Mouse (Mus musculus): Measurements from ENCODE around the gene Dclk1. TPM values are rescaled to one million over a fixed set of nuclear protein-coding genes. Genes with fewer than 3 reads are reported as not detected.

Dclk1 gene
- polyA plus RNA-seq, 1 experiment, result 2.2 TPM

- Histone ChIP-seq H3K4me3 (ENCODE audit: insufficient read depth, poor library complexity, severe bottlenecking) (no peak overlapping the region), H3ac (ENCODE audit: control insufficient read depth, insufficient read length, low read depth) (no peak overlapping the region), H3K27me3 (ENCODE audit: control insufficient read depth, insufficient read depth, insufficient read length) (no peaks in the 10 kb centered on the region), H3K79me2 (ENCODE audit: control insufficient read depth, insufficient read depth) (no peaks in the 10 kb centered on the region), H3K36me3 (ENCODE audit: control insufficient read depth, insufficient read depth) (no peaks in the 10 kb centered on the region), H3K79me3 (ENCODE audit: low read depth) (no peaks in the 10 kb centered on the region)
- TF ChIP-seq MAX (IDR thresholded peaks at IDR 0.05), result no peak
- TF ChIP-seq FOSL1 (IDR thresholded peaks at IDR 0.05; ENCODE audit: insufficient read depth, low read length, poor library complexity, severe bottlenecking), result no peak
- no peak for TF ChIP-seq MYOD1 (IDR thresholded peaks at IDR 0.05; ENCODE audit: control insufficient read depth, insufficient read length, low read depth)
- TF ChIP-seq CEBPB (IDR thresholded peaks at IDR 0.05; ENCODE audit: low read depth), result no peak
- no peak for TF ChIP-seq USF1 (IDR thresholded peaks at IDR 0.05; ENCODE audit: low read depth)
Observed at GRCm38 (mm10) chr3:55524491-55525195, 282.5 kb downstream of the Dclk1 start.

GRCm38 (mm10) chr3:55526470-55526869 is 284.3 kb downstream of the Dclk1 start:
- TF ChIP-seq MYOG (IDR thresholded peaks at IDR 0.05; ENCODE audit: control insufficient read depth, extremely low read depth, insufficient read length) (no peak), CEBPB (IDR thresholded peaks at IDR 0.05; ENCODE audit: low read depth) (no peak), CTCF (IDR thresholded peaks at IDR 0.05; ENCODE audit: control insufficient read depth, insufficient read depth, insufficient read length) (no peak), MAX (IDR thresholded peaks at IDR 0.05) (no peak)
- no peaks in the 10 kb centered on the region for H3K79me3 ChIP-seq (ENCODE audit: low read depth)
- H3K4me3 ChIP-seq (ENCODE audit: insufficient read depth, poor library complexity, severe bottlenecking), result no peak overlapping the region
- no peaks in the 10 kb centered on the region for H3K79me2 ChIP-seq (ENCODE audit: control insufficient read depth, insufficient read depth)
- H3K36me3 ChIP-seq (ENCODE audit: control insufficient read depth, insufficient read depth), result no peaks in the 10 kb centered on the region
- H3K27me3 ChIP-seq (ENCODE audit: control insufficient read depth, insufficient read depth, insufficient read length), result no peaks in the 10 kb centered on the region
- H3ac ChIP-seq (ENCODE audit: control insufficient read depth, insufficient read length, low read depth), result no peak overlapping the region

- TF ChIP-seq USF1 (IDR thresholded peaks at IDR 0.05; ENCODE audit: low read depth), result no peak
- TF ChIP-seq CTCF (IDR thresholded peaks at IDR 0.05; ENCODE audit: control insufficient read depth, insufficient read depth, insufficient read length), result no peak
- no peak for TF ChIP-seq FOSL1 (IDR thresholded peaks at IDR 0.05; ENCODE audit: insufficient read depth, low read length, poor library complexity, severe bottlenecking)
- no peak for TF ChIP-seq MYOD1 (IDR thresholded peaks at IDR 0.05; ENCODE audit: control insufficient read depth, insufficient read length, low read depth)
- no peak for TF ChIP-seq MYOG (IDR thresholded peaks at IDR 0.05; ENCODE audit: control insufficient read depth, extremely low read depth, insufficient read length)
- no peak for TF ChIP-seq MAX (IDR thresholded peaks at IDR 0.05)
- TF ChIP-seq CEBPB (IDR thresholded peaks at IDR 0.05; ENCODE audit: low read depth), result no peak
- no peak overlapping the region for H3ac ChIP-seq (ENCODE audit: control insufficient read depth, insufficient read length, low read depth)
- H3K79me3 ChIP-seq (ENCODE audit: low read depth), result no peaks in the 10 kb centered on the region
- H3K79me2 ChIP-seq (ENCODE audit: control insufficient read depth, insufficient read depth), result no peaks in the 10 kb centered on the region
- H3K27me3 ChIP-seq (ENCODE audit: control insufficient read depth, insufficient read depth, insufficient read length), result no peaks in the 10 kb centered on the region
- H3K4me3 ChIP-seq (ENCODE audit: insufficient read depth, poor library complexity, severe bottlenecking), result no peak overlapping the region
- no peaks in the 10 kb centered on the region for H3K36me3 ChIP-seq (ENCODE audit: control insufficient read depth, insufficient read depth)
Observed at GRCm38 (mm10) chr3:55527566-55527965, 285.4 kb downstream of the Dclk1 start.

GRCm38 (mm10) chr3:55528012-55528411 is 285.8 kb downstream of the Dclk1 start:
- Histone ChIP-seq H3K4me3 (ENCODE audit: insufficient read depth, poor library complexity, severe bottlenecking) (no peak overlapping the region), H3K36me3 (ENCODE audit: control insufficient read depth, insufficient read depth) (no peaks in the 10 kb centered on the region), H3K27me3 (ENCODE audit: control insufficient read depth, insufficient read depth, insufficient read length) (no peaks in the 10 kb centered on the region), H3K79me3 (ENCODE audit: low read depth) (no peaks in the 10 kb centered on the region), H3K79me2 (ENCODE audit: control insufficient read depth, insufficient read depth) (no peaks in the 10 kb centered on the region), H3ac (ENCODE audit: control insufficient read depth, insufficient read length, low read depth) (no peak overlapping the region)
- no peak for TF ChIP-seq USF1 (IDR thresholded peaks at IDR 0.05; ENCODE audit: low read depth)
- no peak for TF ChIP-seq MAX (IDR thresholded peaks at IDR 0.05)
- TF ChIP-seq FOSL1 (IDR thresholded peaks at IDR 0.05; ENCODE audit: insufficient read depth, low read length, poor library complexity, severe bottlenecking), result no peak
- TF ChIP-seq CTCF (IDR thresholded peaks at IDR 0.05; ENCODE audit: control insufficient read depth, insufficient read depth, insufficient read length), result no peak
- no peak for TF ChIP-seq CEBPB (IDR thresholded peaks at IDR 0.05; ENCODE audit: low read depth)
- TF ChIP-seq MYOD1 (IDR thresholded peaks at IDR 0.05; ENCODE audit: control insufficient read depth, insufficient read length, low read depth), result no peak
- TF ChIP-seq MYOG (IDR thresholded peaks at IDR 0.05; ENCODE audit: control insufficient read depth, extremely low read depth, insufficient read length), result no peak

GRCm38 (mm10) chr3:55529414-55529813 is 287.2 kb downstream of the Dclk1 start:
- H3K27me3 ChIP-seq (ENCODE audit: control insufficient read depth, insufficient read depth, insufficient read length), result no peaks in the 10 kb centered on the region
- no peak overlapping the region for H3ac ChIP-seq (ENCODE audit: control insufficient read depth, insufficient read length, low read depth)
- TF ChIP-seq FOSL1 (IDR thresholded peaks at IDR 0.05; ENCODE audit: insufficient read depth, low read length, poor library complexity, severe bottlenecking) (no peak), CEBPB (IDR thresholded peaks at IDR 0.05; ENCODE audit: low read depth) (no peak), MAX (IDR thresholded peaks at IDR 0.05) (no peak), CTCF (IDR thresholded peaks at IDR 0.05; ENCODE audit: control insufficient read depth, insufficient read depth, insufficient read length) (no peak), MYOG (IDR thresholded peaks at IDR 0.05; ENCODE audit: control insufficient read depth, extremely low read depth, insufficient read length) (no peak), USF1 (IDR thresholded peaks at IDR 0.05; ENCODE audit: low read depth) (no peak), MYOD1 (IDR thresholded peaks at IDR 0.05; ENCODE audit: control insufficient read depth, insufficient read length, low read depth) (no peak)
- no peaks in the 10 kb centered on the region for H3K79me2 ChIP-seq (ENCODE audit: control insufficient read depth, insufficient read depth)
- no peak overlapping the region for H3K4me3 ChIP-seq (ENCODE audit: insufficient read depth, poor library complexity, severe bottlenecking)
- H3K79me3 ChIP-seq (ENCODE audit: low read depth), result no peaks in the 10 kb centered on the region
- H3K36me3 ChIP-seq (ENCODE audit: control insufficient read depth, insufficient read depth), result no peaks in the 10 kb centered on the region
